Mouse (Mus musculus): Measurements from ENCODE around the gene Esrrg. TPM values are rescaled to one million over a fixed set of nuclear protein-coding genes. Genes with fewer than 3 reads are reported as not detected.

The Esrrg gene
- polyA plus RNA-seq, 1 experiment = 42.5 TPM

DNA sequence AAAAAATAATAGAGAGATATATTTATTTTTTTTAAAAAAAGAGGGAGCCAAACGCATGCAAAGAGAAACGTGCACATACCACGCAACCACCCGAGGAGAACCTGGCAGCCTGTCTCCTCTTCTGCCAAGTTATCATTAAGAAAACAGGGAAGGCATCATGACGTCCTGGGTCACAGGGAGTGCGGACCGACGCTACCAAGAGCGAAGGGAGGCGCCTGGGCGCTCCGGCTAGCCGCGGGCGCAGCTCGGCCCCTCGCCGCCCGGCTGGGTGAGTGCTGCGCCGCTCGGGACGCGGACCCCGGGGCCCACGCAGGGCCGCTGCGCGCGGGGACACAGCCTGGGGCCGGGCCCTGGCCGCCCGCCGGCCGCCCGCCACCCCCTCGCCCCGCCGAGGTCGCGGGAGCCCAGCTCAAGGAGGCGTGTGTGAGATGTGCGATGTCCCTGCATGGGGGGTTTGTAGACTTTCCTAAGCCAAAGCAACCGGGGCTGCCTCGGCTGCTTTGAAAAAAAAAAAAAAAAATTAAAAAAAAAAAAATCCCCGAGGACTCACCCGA is 43.2 kb downstream of the Esrrg start:
- Histone ChIP-seq H3K4me3 (replicated peaks; ENCODE audit: insufficient read depth, low read depth, low read length) (peak overlapping the region; percentile 91), H3K27ac (ENCODE audit: insufficient read depth, low read length) (no peak overlapping the region), H3K27me3 (ENCODE audit: control insufficient read depth, insufficient read depth, low read length) (no peaks in the 10 kb centered on the region), H3K4me1 (ENCODE audit: control insufficient read depth, insufficient read depth, low read length) (no peaks in the 10 kb centered on the region)
- TF ChIP-seq CTCF (IDR thresholded peaks at IDR 0.05; ENCODE audit: borderline replicate concordance, insufficient read depth, low read depth, low read length) = no peak
- TF ChIP-seq POLR2A (IDR thresholded peaks at IDR 0.05; ENCODE audit: borderline replicate concordance, insufficient read depth, low read length) = no peak
- under 1% methylated on average over 47 of the region's 47 CpGs for WGBS
- peak; percentile 64 to 72 for DNase-seq

DNA sequence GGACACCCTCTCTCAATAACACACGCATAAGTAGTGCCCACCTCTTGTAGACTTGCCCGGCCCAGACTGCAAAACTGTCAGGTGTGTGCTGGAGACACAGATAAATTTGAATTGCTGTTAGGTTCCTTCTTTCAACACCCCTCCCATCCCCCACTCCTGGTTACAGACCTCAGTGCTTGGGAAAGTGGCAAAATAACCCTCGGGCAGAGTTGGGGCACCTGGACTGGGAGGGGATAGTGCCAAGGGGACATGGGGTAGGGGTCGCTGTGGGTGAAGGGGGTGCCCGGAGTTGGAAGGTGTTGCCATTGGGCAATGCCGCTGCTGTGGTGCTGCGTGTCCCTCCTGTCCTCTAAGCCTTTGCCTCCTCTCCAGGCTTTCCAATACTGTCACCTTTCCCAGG is 43.9 kb downstream of the Esrrg start:
- WGBS = 36% methylated on average over 7 of the region's 7 CpGs
- H3K27ac ChIP-seq (ENCODE audit: insufficient read depth, low read length) = no peak overlapping the region
- no peaks in the 10 kb centered on the region for H3K27me3 ChIP-seq (ENCODE audit: control insufficient read depth, insufficient read depth, low read length)
- TF ChIP-seq CTCF (IDR thresholded peaks at IDR 0.05; ENCODE audit: borderline replicate concordance, insufficient read depth, low read depth, low read length) = no peak
- no peak for TF ChIP-seq POLR2A (IDR thresholded peaks at IDR 0.05; ENCODE audit: borderline replicate concordance, insufficient read depth, low read length)
- DNase-seq = peak; percentile 25 to 27
- H3K4me3 ChIP-seq (replicated peaks; ENCODE audit: insufficient read depth, low read depth, low read length) = peak overlapping the region; percentile 1
- H3K4me1 ChIP-seq (ENCODE audit: control insufficient read depth, insufficient read depth, low read length) = no peaks in the 10 kb centered on the region

DNA sequence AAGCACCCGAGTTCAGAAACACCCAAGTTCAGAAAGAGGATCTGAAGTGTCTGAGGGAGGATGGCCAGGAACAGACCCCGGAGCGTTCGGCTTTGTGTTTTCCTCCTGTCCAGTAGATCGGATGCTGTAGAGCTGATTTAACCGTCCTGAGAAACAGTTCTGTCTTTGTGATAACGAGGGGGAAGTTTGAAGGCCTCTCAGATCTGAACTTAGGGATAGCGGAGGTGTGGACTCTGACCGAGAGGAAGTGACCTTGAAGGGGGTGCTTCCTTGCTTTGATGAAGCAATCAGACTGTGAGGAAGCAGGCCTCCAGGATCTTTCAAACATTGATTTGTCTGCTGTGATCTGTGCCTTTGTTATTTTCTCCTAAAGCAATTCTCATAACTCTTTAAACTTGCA is 44.8 kb downstream of the Esrrg start:
- H3K4me1 ChIP-seq (ENCODE audit: control insufficient read depth, insufficient read depth, low read length) = no peaks in the 10 kb centered on the region
- H3K4me3 ChIP-seq (replicated peaks; ENCODE audit: insufficient read depth, low read depth, low read length) = no peak overlapping the region
- no peaks in the 10 kb centered on the region for H3K27me3 ChIP-seq (ENCODE audit: control insufficient read depth, insufficient read depth, low read length)
- no peak for TF ChIP-seq POLR2A (IDR thresholded peaks at IDR 0.05; ENCODE audit: borderline replicate concordance, insufficient read depth, low read length)
- no peak for TF ChIP-seq CTCF (IDR thresholded peaks at IDR 0.05; ENCODE audit: borderline replicate concordance, insufficient read depth, low read depth, low read length)
- no peak for DNase-seq
- WGBS = 76% methylated on average over 9 of the region's 9 CpGs
- H3K27ac ChIP-seq (ENCODE audit: insufficient read depth, low read length) = no peak overlapping the region

DNA sequence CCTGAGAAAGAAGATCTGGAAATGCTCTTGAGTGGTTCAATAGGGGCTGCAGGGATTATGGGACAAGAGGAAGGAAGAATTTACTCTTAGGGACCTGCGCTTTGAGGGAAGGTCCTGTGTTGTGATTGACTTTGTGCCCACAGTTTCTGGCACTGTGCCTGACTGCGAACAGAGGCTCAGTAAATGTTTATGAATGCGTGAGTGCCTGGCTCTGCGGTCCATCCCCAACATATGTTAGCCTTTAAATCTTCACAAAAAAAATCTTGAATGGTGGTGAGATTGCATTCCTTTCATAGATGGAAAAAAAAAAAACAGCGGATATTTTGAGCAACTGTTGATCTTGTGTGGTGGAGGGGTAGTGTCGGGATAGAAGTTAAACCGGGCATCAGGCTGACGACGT is 52.4 kb downstream of the Esrrg start:
- no peak overlapping the region for H3K27ac ChIP-seq (ENCODE audit: insufficient read depth, low read length)
- no peak overlapping the region for H3K4me3 ChIP-seq (replicated peaks; ENCODE audit: insufficient read depth, low read depth, low read length)
- no peak for DNase-seq
- no peaks in the 10 kb centered on the region for H3K27me3 ChIP-seq (ENCODE audit: control insufficient read depth, insufficient read depth, low read length)
- no peaks in the 10 kb centered on the region for H3K4me1 ChIP-seq (ENCODE audit: control insufficient read depth, insufficient read depth, low read length)
- TF ChIP-seq CTCF (IDR thresholded peaks at IDR 0.05; ENCODE audit: borderline replicate concordance, insufficient read depth, low read depth, low read length) (no peak), POLR2A (IDR thresholded peaks at IDR 0.05; ENCODE audit: borderline replicate concordance, insufficient read depth, low read length) (no peak)
- WGBS = 47% methylated on average over 9 of the region's 9 CpGs

DNA sequence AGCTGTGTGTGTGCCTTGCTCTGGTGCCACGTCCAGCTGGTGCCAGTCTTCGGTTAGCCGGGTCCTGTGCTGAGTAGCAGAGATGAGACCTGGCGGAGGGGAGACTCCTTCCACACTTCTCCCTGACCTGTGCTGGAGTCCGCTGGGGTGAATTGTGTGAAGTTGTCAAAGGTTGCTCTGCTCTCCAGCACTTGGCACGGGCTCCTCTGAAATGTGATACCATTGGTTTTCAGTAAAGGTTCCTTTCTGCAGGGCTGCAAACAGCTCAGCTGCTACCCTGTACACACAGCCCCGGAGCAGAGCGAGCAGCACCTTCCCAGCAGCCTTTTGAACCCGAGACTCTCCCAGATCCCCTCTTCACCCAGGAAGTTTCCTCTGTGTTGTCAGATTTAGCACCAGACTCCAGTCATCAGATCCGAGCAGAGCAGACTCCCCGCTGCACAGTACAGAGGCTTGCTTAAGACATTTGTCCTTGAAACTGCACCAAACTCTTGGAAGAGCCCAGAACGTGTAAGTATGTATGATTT is 53.6 kb downstream of the Esrrg start:
- no peak for DNase-seq
- Histone ChIP-seq H3K4me1 (ENCODE audit: control insufficient read depth, insufficient read depth, low read length) (no peaks in the 10 kb centered on the region), H3K27me3 (ENCODE audit: control insufficient read depth, insufficient read depth, low read length) (no peaks in the 10 kb centered on the region), H3K4me3 (replicated peaks; ENCODE audit: insufficient read depth, low read depth, low read length) (no peak overlapping the region), H3K27ac (ENCODE audit: insufficient read depth, low read length) (no peak overlapping the region)
- 38% methylated on average over 12 of the region's 12 CpGs for WGBS
- TF ChIP-seq POLR2A (IDR thresholded peaks at IDR 0.05; ENCODE audit: borderline replicate concordance, insufficient read depth, low read length) = no peak
- no peak for TF ChIP-seq CTCF (IDR thresholded peaks at IDR 0.05; ENCODE audit: borderline replicate concordance, insufficient read depth, low read depth, low read length)

DNA sequence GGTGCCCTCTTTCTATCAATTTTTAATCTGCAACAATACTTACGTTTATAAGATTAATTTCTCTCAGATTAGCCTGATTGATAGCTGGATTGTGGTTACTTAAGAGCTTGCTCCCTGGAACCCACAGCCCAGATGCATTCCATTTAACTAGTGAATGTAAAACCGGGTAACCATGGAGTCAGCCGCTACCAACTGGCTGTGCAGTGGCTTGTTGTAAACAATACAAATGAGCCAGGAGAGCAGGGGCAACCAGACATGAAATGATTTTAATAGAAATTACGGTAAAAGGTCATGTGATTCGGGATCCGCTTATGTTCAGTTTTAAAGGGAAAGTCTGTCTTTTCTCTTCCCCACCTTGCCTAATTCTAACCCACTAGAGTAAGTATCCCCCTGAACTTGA is 54.8 kb downstream of the Esrrg start:
- no peaks in the 10 kb centered on the region for H3K27me3 ChIP-seq (ENCODE audit: control insufficient read depth, insufficient read depth, low read length)
- no peak overlapping the region for H3K4me3 ChIP-seq (replicated peaks; ENCODE audit: insufficient read depth, low read depth, low read length)
- DNase-seq = no peak
- WGBS = 66% methylated on average over 6 of the region's 6 CpGs
- H3K27ac ChIP-seq (ENCODE audit: insufficient read depth, low read length) = no peak overlapping the region
- no peaks in the 10 kb centered on the region for H3K4me1 ChIP-seq (ENCODE audit: control insufficient read depth, insufficient read depth, low read length)
- no peak for TF ChIP-seq POLR2A (IDR thresholded peaks at IDR 0.05; ENCODE audit: borderline replicate concordance, insufficient read depth, low read length)
- TF ChIP-seq CTCF (IDR thresholded peaks at IDR 0.05; ENCODE audit: borderline replicate concordance, insufficient read depth, low read depth, low read length) = no peak

DNA sequence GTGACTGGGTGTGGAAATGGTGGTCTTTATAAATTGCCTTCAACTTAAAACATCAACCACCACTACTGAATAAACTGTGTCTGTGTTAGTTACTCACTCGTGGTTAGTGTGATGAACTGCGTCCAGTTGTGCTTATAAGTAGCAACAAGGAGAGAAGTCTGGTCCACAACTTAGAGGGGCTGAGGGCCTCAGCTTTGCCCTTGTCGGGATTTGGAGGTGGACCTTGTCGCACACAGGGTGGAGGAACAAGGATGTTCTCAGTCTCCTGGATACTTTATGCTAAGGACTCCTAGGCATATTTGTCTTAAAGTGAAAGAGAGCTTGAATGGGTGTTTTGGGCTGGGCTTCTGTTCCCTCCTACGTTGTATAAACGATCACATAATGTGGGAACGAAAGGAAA is 55.7 kb downstream of the Esrrg start:
- no peak for DNase-seq
- Histone ChIP-seq H3K27ac (ENCODE audit: insufficient read depth, low read length) (no peak overlapping the region), H3K27me3 (ENCODE audit: control insufficient read depth, insufficient read depth, low read length) (no peaks in the 10 kb centered on the region), H3K4me1 (ENCODE audit: control insufficient read depth, insufficient read depth, low read length) (no peaks in the 10 kb centered on the region; the same call in 1 of the 2 replicates), H3K4me3 (replicated peaks; ENCODE audit: insufficient read depth, low read depth, low read length) (no peak overlapping the region)
- TF ChIP-seq POLR2A (IDR thresholded peaks at IDR 0.05; ENCODE audit: borderline replicate concordance, insufficient read depth, low read length) (no peak), CTCF (IDR thresholded peaks at IDR 0.05; ENCODE audit: borderline replicate concordance, insufficient read depth, low read depth, low read length) (no peak)
- 85% methylated on average over 7 of the region's 7 CpGs for WGBS

DNA sequence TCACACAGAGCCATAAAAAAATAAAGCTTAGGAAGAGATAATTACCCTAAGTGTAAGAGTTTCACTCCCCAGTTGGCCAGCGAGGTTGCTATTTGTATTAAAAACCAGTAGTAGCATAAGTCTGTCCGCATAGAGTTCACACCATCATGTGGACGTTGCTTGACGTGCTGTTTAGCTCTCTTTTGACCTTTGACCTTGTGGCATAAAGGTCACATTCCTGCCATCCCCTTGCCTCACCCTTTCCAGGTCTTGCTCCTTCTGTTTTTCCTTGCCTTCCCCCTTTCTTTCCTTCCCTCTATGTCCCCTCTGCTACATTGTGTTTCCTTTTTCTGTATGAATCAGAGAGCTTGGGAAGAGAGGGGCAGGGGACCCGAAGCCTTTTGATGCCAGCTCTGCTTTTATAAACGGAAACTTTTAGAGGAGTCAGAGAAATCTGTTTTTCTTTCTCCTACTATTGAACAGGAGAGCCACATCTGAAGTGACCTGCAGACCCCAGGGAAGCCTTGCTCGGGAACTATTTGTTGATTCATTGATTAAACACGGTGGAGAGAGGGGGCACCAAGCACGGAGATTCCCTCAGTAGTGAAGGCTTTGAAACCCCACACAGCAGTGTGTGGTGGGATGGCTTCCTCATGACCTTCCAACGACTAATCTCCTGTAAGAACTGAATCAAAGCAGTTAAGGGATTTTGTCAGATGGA is 57.5 kb downstream of the Esrrg start:
- H3K4me3 ChIP-seq (replicated peaks; ENCODE audit: insufficient read depth, low read depth, low read length) = no peak overlapping the region
- H3K4me1 ChIP-seq (ENCODE audit: control insufficient read depth, insufficient read depth, low read length) = no peaks in the 10 kb centered on the region; the same call in 1 of the 2 replicates
- TF ChIP-seq POLR2A (IDR thresholded peaks at IDR 0.05; ENCODE audit: borderline replicate concordance, insufficient read depth, low read length) (no peak), CTCF (IDR thresholded peaks at IDR 0.05; ENCODE audit: borderline replicate concordance, insufficient read depth, low read depth, low read length) (no peak)
- no peak overlapping the region for H3K27ac ChIP-seq (ENCODE audit: insufficient read depth, low read length)
- no peak for DNase-seq
- H3K27me3 ChIP-seq (ENCODE audit: control insufficient read depth, insufficient read depth, low read length) = no peaks in the 10 kb centered on the region
- 52% methylated on average over 10 of the region's 10 CpGs for WGBS

Data from cerebellum, adult 2 months (tissue).